Mouse (Mus musculus) small intestine, adult 2 months (tissue): Measurements from ENCODE around the gene Ropn1. TPM values are rescaled to one million over a fixed set of nuclear protein-coding genes. Genes with fewer than 3 reads are reported as not detected.

ENCODE experiments used
- H3K27ac ChIP-seq: fragments of 200-500 bp; 2 replicates; pipeline ENCODE4 v1.5.1; 2012; ENCODE audit warnings: low read depth, low read length, control low read depth, inconsistent platforms; ENCODE audit not compliant: insufficient read depth
- H3K27me3 ChIP-seq: fragments of 200-500 bp; 2 replicates; pipeline ENCODE4 v1.6.1; 2012; ENCODE audit warnings: mild to moderate bottlenecking, moderate library complexity, low read length, inconsistent platforms; ENCODE audit not compliant: control insufficient read depth, insufficient read depth
- H3K36me3 ChIP-seq: fragments of 200-500 bp; 2 replicates; pipeline ENCODE4 v1.6.1; 2012; ENCODE audit warnings: mild to moderate bottlenecking, low read length, control low read depth, inconsistent platforms; ENCODE audit not compliant: control insufficient read depth, insufficient read depth
- H3K4me1 ChIP-seq: fragments of 200-500 bp; 2 replicates; pipeline ENCODE4 v1.6.1; 2012; ENCODE audit warnings: low read length, inconsistent platforms, mixed read lengths; ENCODE audit not compliant: control insufficient read depth, insufficient read depth, insufficient read length
- H3K4me3 ChIP-seq: fragments of 200-500 bp; 2 replicates; pipeline ENCODE4 v1.5.1; 2012; ENCODE audit warnings: low read depth, mild to moderate bottlenecking, control low read depth, inconsistent platforms, low read length, moderate library complexity
- CTCF ChIP-seq: fragments of 200-500 bp; IDR thresholded peaks from 2 replicates; pipeline ENCODE4 v1.5.1; 2012; ENCODE audit warnings: low read depth, mild to moderate bottlenecking, control low read depth, inconsistent platforms, low read length, moderate library complexity, mixed read lengths; ENCODE audit not compliant: insufficient replicate concordance, insufficient read length; ENCODE audit errors: extremely low read depth
- POLR2A ChIP-seq: fragments of 200-500 bp; IDR thresholded peaks from 2 replicates; pipeline ENCODE4 v1.6.1; 2012; ENCODE audit warnings: low read depth, mild to moderate bottlenecking, control low read depth, inconsistent platforms, low read length, moderate library complexity
- WGBS: fragments of 180-500 bp; shearing (Covaris S2); methylation state at CpG from one replicate; pipeline ENCODE4 v1.1.7; 2018; 5-methylcytosine and 5-hydroxymethylcytosine counted together
- polyA plus RNA-seq: library from polyadenylated mRNA; depleted of rRNA; stranded (reverse); fragments of >200 nt; gene quantifications from 2 replicates; pipeline ENCODE4 v1.2.3, GENCODE M21; 2012; rRNA removed

The Ropn1 gene
- not detected in 2 replicates for polyA plus RNA-seq

DNA sequence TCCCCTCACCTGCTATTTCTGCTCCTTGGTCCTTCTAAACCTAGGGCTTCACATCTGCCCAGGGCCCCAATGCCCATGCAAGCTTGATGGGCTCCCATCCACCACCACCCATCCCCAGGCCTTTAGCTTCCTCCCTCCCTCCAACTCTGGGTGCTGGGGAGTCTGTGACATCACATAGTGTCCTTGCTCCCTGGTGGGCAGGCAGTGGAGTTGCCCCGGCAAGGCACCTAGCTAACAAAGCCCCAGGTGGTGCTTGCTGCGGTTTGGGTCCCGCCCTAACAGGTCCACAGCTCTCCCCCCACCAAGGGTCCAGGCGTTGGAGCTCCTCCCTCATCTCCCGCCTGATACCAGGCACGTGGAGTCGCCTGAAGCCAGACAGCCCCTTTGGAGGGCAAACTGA lies at the start of gene Ropn1:
TSS of gene Ropn1 (plus strand) at position 301 of the 400 bp plus-strand sequence.
- H3K4me1 ChIP-seq = no peaks in the 10 kb centered on the region
- no peaks in the 10 kb centered on the region for H3K27me3 ChIP-seq
- no peak for TF ChIP-seq CTCF
- TF ChIP-seq POLR2A = no peak
- WGBS = 52% methylated on average over 7 of the region's 7 CpGs
- no peak within 1 kb of the TSS for H3K4me3 ChIP-seq
- no peaks in the 10 kb centered on the region for H3K36me3 ChIP-seq
- H3K27ac ChIP-seq = no peak within 1 kb of the TSS

DNA sequence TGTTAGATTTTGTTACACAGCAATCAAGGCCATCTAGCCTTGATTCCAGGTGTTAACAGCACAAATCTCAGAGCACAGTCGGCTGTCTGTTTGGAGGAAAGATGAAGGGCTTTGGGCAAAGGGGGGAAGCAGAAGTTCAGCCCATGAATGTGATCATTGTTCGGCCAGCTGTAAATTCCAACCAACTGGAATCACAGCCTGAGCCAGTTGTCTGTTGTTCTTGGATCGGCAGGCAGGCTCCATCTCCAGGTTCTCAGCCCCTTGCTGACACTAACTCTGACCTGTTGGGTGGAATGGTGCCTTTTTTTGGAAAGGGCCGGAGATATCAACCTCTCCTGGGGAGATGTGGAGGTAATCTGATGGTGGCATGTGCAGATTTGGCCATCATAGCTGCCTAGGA lies 47.8 kb upstream of the Ropn1 start:
- WGBS = 66% methylated on average over 4 of the region's 4 CpGs
- no peaks in the 10 kb centered on the region for H3K27me3 ChIP-seq
- no peaks in the 10 kb centered on the region for H3K36me3 ChIP-seq
- H3K4me3 ChIP-seq = no peak overlapping the region
- no peak overlapping the region for H3K27ac ChIP-seq
- H3K4me1 ChIP-seq = no peaks in the 10 kb centered on the region
- TF ChIP-seq POLR2A = no peak
- no peak for TF ChIP-seq CTCF

- TF ChIP-seq CTCF (no peak), POLR2A (no peak)
- H3K36me3 ChIP-seq = no peaks in the 10 kb centered on the region
- H3K27me3 ChIP-seq = no peaks in the 10 kb centered on the region
- no peaks in the 10 kb centered on the region for H3K4me1 ChIP-seq
- H3K4me3 ChIP-seq = no peak overlapping the region
- H3K27ac ChIP-seq = no peak overlapping the region
- WGBS = 72% methylated on average over 4 of the region's 4 CpGs
These were observed 46.6 kb upstream of the Ropn1 start for GRCm38 (mm10) chr16:34603076-34603475.

DNA sequence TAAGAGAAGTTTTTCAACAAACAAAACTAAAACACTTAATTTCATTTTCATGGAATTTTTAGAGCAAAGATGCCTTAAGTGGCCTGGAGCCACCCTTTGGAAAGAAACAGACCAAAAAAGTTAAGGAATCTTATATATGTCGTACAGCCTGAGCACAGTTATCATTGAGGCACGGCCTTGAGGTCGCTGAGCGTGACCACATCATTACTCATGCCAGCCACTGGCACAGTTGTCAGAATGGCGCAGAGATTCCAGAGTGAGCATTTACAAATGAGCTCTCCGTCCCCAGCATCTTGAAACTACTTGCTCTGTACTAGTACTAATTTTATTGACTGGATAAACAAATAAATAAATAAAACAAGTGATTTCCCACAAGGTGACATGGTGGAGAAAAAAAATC lies 45.9 kb upstream of the Ropn1 start:
- H3K27ac ChIP-seq = no peak overlapping the region
- H3K4me3 ChIP-seq = no peak overlapping the region
- no peaks in the 10 kb centered on the region for H3K4me1 ChIP-seq
- WGBS = 69% methylated on average over 6 of the region's 6 CpGs
- no peaks in the 10 kb centered on the region for H3K36me3 ChIP-seq
- H3K27me3 ChIP-seq = no peaks in the 10 kb centered on the region
- no peak for TF ChIP-seq POLR2A
- no peak for TF ChIP-seq CTCF

- TF ChIP-seq POLR2A (no peak), CTCF (peak; percentile 27; the same call in 1 of the 2 replicates)
- 18% methylated on average over 3 of the region's 3 CpGs for WGBS
- no peaks in the 10 kb centered on the region for H3K36me3 ChIP-seq
- H3K4me1 ChIP-seq = no peaks in the 10 kb centered on the region
- H3K27me3 ChIP-seq = no peaks in the 10 kb centered on the region
- H3K4me3 ChIP-seq = no peak overlapping the region
- H3K27ac ChIP-seq = no peak overlapping the region
These were observed 44.0 kb upstream of the Ropn1 start for GRCm38 (mm10) chr16:34605679-34606078.

DNA sequence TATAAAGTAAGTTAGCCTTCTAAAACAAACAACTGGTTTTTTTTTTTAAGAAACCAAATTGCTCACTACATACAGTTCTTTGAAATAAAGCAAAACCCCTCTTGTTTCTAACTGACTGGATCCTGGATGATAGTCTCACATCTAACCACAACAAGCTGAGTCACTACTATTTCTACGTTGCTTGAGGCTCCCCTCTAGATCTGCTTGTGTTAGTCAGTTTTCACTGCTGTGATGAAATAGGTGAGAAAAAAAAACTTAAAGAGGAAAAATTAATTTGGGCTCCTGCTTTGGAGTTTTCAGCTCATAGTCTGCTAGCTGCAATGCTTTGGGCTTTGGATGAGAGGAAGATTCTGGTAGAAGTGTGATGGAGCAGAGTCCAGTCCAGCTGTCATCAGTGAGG lies 39.6 kb upstream of the Ropn1 start:
- Histone ChIP-seq H3K36me3 (no peaks in the 10 kb centered on the region), H3K27ac (no peak overlapping the region), H3K27me3 (no peaks in the 10 kb centered on the region), H3K4me1 (no peaks in the 10 kb centered on the region), H3K4me3 (no peak overlapping the region)
- TF ChIP-seq POLR2A (no peak), CTCF (no peak)
- WGBS = 56% methylated on average over 1 of the region's 1 CpGs

DNA sequence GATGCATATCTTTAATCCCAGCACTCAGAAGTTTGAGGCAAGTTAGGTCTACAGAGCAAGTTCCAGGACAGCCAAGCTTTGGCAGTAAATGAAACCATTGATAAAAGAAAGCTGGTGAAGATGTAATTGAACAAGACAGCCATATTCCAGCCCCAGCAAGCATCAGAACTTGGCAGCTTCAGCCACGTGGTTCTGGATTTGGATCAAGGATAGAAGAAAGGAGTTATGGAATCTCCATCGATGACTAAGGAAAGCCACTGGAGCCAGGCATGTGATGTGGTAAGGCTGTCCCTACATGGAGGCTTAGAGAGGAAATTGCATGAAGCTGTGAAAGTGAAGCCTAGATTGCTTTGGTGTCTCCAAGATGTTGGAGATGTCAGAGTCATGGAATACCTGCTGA lies 35.7 kb upstream of the Ropn1 start:
- no peaks in the 10 kb centered on the region for H3K36me3 ChIP-seq
- no peak overlapping the region for H3K4me3 ChIP-seq
- no peaks in the 10 kb centered on the region for H3K27me3 ChIP-seq
- H3K4me1 ChIP-seq = no peaks in the 10 kb centered on the region
- WGBS = 66% methylated on average over 2 of the region's 2 CpGs
- no peak for TF ChIP-seq CTCF
- TF ChIP-seq POLR2A = no peak
- H3K27ac ChIP-seq = no peak overlapping the region

GRCm38 (mm10) chr16:34627591-34627990 lies 22.1 kb upstream of the Ropn1 start:
- no peak overlapping the region for H3K27ac ChIP-seq
- no peaks in the 10 kb centered on the region for H3K27me3 ChIP-seq
- H3K4me1 ChIP-seq = no peaks in the 10 kb centered on the region
- H3K4me3 ChIP-seq = no peak overlapping the region
- 71% methylated on average over 2 of the region's 2 CpGs for WGBS
- TF ChIP-seq CTCF = no peak
- no peak for TF ChIP-seq POLR2A
- H3K36me3 ChIP-seq = no peaks in the 10 kb centered on the region
